Mouse (Mus musculus) forebrain, embryonic 13.5 days (tissue): ENCODE results near the gene F11r. TPM values are rescaled to one million over a fixed set of nuclear protein-coding genes. Genes with fewer than 3 reads are reported as not detected.

Experiments
- ATAC-seq: fragments of 200-750 bp; cut with Nextera tagmentation; 2 replicates; pipeline ENCODE4 v1.8.0; 2017
- H3K27ac ChIP-seq: fragments of 300-500 bp; sonication (generic); 2 replicates; pipeline ENCODE4 v1.5.1; 2015; ENCODE audit warnings: inconsistent platforms, mild to moderate bottlenecking, moderate library complexity
- H3K27me3 ChIP-seq: fragments of 300-500 bp; sonication (generic); 2 replicates; pipeline ENCODE4 v1.6.1; 2015; ENCODE audit warnings: mild to moderate bottlenecking, inconsistent platforms
- H3K36me3 ChIP-seq: fragments of 300-500 bp; sonication (generic); 2 replicates; pipeline ENCODE4 v1.6.1; 2015; ENCODE audit warnings: mild to moderate bottlenecking, inconsistent platforms; ENCODE audit not compliant: poor library complexity, severe bottlenecking
- H3K4me1 ChIP-seq: fragments of 300-500 bp; sonication (generic); 2 replicates; pipeline ENCODE4 v1.6.1; 2015; ENCODE audit warnings: inconsistent platforms
- H3K4me2 ChIP-seq: fragments of 300-500 bp; sonication (generic); 2 replicates; pipeline ENCODE4 v1.6.1; 2015; ENCODE audit warnings: inconsistent platforms, mild to moderate bottlenecking, moderate library complexity
- H3K4me3 ChIP-seq: fragments of 300-500 bp; sonication (generic); 2 replicates; pipeline ENCODE4 v1.5.1; 2015; ENCODE audit warnings: mild to moderate bottlenecking, inconsistent platforms
- H3K9ac ChIP-seq: fragments of 300-500 bp; sonication (generic); 2 replicates; pipeline ENCODE4 v1.6.1; 2015; ENCODE audit warnings: mild to moderate bottlenecking, inconsistent platforms
- H3K9me3 ChIP-seq: fragments of 300-500 bp; sonication (generic); replicated peaks from 2 replicates; pipeline ENCODE4 v1.6.1; 2016; ENCODE audit warnings: inconsistent platforms
- WGBS: fragments of 180-500 bp; shearing (Covaris S2); methylation state at CpG from one replicate; pipeline ENCODE4 v1.1.7; 2015; 5-methylcytosine and 5-hydroxymethylcytosine counted together
- polyA plus RNA-seq: library from polyadenylated mRNA; unstranded; fragments of >200 nt; fragmentation: Nextera tagmentation; extraction: Ambion mirVana; gene quantifications from 2 replicates; pipeline ENCODE4 v1.2.1, GENCODE M21; 2015

Gene F11r
- polyA plus RNA-seq, 1 experiment from 2014 or later: 8.4 TPM

GRCm38 (mm10) chr1:171504586-171504985, 67.3 kb downstream of the F11r start:
- Histone ChIP-seq H3K36me3 (0 out of 2 replicates have a peak, but pooled peaks cover 7% of the 10 kb centered on the region), H3K4me2 (peak overlapping the region; percentile 71), H3K9me3 (peaks cover 5% of the 10 kb centered on the region; the same call in 1 of the 2 replicates), H3K27me3 (no peaks in the 10 kb centered on the region), H3K27ac (no peak overlapping the region), H3K4me1 (peaks cover 13% of the 10 kb centered on the region), H3K9ac (peak overlapping the region; percentile 36; the same call in 1 of the 2 replicates), H3K4me3 (peak overlapping the region; percentile 67)
- no peak for ATAC-seq
- 71% methylated on average over 4 of the region's 4 CpGs for WGBS

DNA sequence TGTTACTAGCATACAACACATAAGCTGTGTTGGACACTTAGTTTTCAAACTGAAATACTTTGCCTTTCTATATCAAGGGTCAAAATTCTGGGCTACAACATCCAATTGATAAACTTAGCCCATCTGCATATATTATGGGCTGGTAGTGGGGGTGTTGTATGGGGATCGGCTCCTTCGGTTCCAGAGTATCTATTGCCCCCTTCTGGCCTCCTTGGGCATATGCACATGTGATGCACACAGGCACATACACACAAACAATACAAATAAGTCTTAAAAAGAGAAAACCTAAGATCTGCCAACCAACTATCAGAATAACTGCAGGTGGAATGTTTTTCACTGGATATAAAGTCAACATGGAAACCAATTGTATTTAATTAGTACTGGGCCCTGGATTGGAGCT, 75.9 kb downstream of the F11r start:
- Histone ChIP-seq H3K4me3 (no peak overlapping the region), H3K27me3 (no peaks in the 10 kb centered on the region), H3K36me3 (no peaks in the 10 kb centered on the region), H3K4me1 (no peaks in the 10 kb centered on the region), H3K9ac (no peak overlapping the region), H3K27ac (no peak overlapping the region), H3K9me3 (no peaks in the 10 kb centered on the region), H3K4me2 (no peak overlapping the region)
- no peak for ATAC-seq
- WGBS: 88% methylated on average over 2 of the region's 2 CpGs

DNA sequence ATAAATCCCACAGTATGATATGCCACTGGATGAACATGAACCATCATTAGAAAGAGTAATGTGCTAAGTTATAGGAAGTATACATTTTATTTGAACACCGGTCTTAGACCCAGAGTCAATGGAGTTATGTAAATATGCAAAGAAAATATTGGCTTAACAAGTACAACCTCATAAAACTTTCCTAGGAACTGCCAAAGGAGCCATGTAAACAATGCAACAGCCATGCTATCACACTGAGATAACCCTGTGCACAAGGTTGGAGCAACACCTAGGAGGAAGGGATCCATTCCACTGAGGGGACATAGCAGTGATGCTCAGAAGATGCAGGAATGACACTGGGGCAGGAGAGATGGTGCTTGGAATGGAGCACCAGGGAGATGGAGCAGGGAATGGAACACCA, 76.4 kb downstream of the F11r start:
- 90% methylated on average over 1 of the region's 1 CpGs for WGBS
- H3K4me2 ChIP-seq: no peak overlapping the region
- no peak overlapping the region for H3K9ac ChIP-seq
- no peaks in the 10 kb centered on the region for H3K36me3 ChIP-seq
- no peaks in the 10 kb centered on the region for H3K27me3 ChIP-seq
- H3K9me3 ChIP-seq: no peaks in the 10 kb centered on the region
- no peak overlapping the region for H3K27ac ChIP-seq
- no peaks in the 10 kb centered on the region for H3K4me1 ChIP-seq
- ATAC-seq: no peak
- H3K4me3 ChIP-seq: no peak overlapping the region

Other genes starting within 250 kb of the F11r start
- gene Pcp4l1, start 241.3 kb upstream of the F11r start, polyA plus RNA-seq: 6.2 and 8.8 TPM in 2 replicates
- 0.32 and 0.37 TPM in 2 replicates for gene Nr1i3, start 223.6 kb upstream of the F11r start, polyA plus RNA-seq
- gene Tomm40l, start 215.0 kb upstream of the F11r start, polyA plus RNA-seq: 33.8 and 43.0 TPM in 2 replicates
- 2.6 and 8.3 TPM in 2 replicates for gene Apoa2, start 212.5 kb upstream of the F11r start, polyA plus RNA-seq
- 12.3 and 12.8 TPM in 2 replicates for gene Fcer1g, start 203.2 kb upstream of the F11r start, polyA plus RNA-seq
- 6.9 and 7.3 TPM in 2 replicates for gene Adamts4, start 187.1 kb upstream of the F11r start, polyA plus RNA-seq
- 216 and 221 TPM in 2 replicates for gene Ndufs2, start 186.1 kb upstream of the F11r start, polyA plus RNA-seq
- gene B4galt3, start 167.2 kb upstream of the F11r start, polyA plus RNA-seq: 89.0 and 95.3 TPM in 2 replicates
- 50.3 and 51.0 TPM in 2 replicates for gene Ppox, start 156.3 kb upstream of the F11r start, polyA plus RNA-seq
- 122 and 125 TPM in 2 replicates for gene Usp21, start 149.5 kb upstream of the F11r start, polyA plus RNA-seq
- gene Ufc1, start 142.5 kb upstream of the F11r start, polyA plus RNA-seq: 118 and 120 TPM in 2 replicates
- gene Dedd, start 108.4 kb upstream of the F11r start, polyA plus RNA-seq: 50.9 and 54.0 TPM in 2 replicates
- gene Nit1, start 91.9 kb upstream of the F11r start, polyA plus RNA-seq: 52.9 and 56.9 TPM in 2 replicates
- gene Pfdn2, start 91.9 kb upstream of the F11r start, polyA plus RNA-seq: 160 and 180 TPM in 2 replicates
- 3.3 and 3.8 TPM in 2 replicates for gene Klhdc9, start 76.7 kb upstream of the F11r start, polyA plus RNA-seq
- gene Nectin4, start 67.4 kb upstream of the F11r start, polyA plus RNA-seq: 0.31 and 0.32 TPM in 2 replicates
- gene Arhgap30, start 48.6 kb upstream of the F11r start, polyA plus RNA-seq: 0.35 and 0.36 TPM in 2 replicates
- 205 and 211 TPM in 2 replicates for gene Usf1, start 26.2 kb upstream of the F11r start, polyA plus RNA-seq
- 12.2 and 12.3 TPM in 2 replicates for gene Tstd1, start 18.7 kb upstream of the F11r start, polyA plus RNA-seq
- 23.0 and 24.5 TPM in 2 replicates for gene Alyref2, start 65.9 kb downstream of the F11r start, polyA plus RNA-seq
- gene Itln1, start 97.8 kb downstream of the F11r start, polyA plus RNA-seq: not detected in 2 replicates
- not detected in 2 replicates for gene Cd244a, start 121.7 kb downstream of the F11r start, polyA plus RNA-seq
- gene Ly9, start 169.9 kb downstream of the F11r start, polyA plus RNA-seq: 0.08 TPM in 1 of 2 replicates, not detected in the other
- gene Slamf7, start 215.5 kb downstream of the F11r start, polyA plus RNA-seq: not detected in 2 replicates
- gene Cd48, start 244.5 kb downstream of the F11r start, polyA plus RNA-seq: 0.44 and 0.93 TPM in 2 replicates